Mouse (Mus musculus) cortical plate, adult 2 months (tissue): ENCODE data around the gene Tprgl.

Source experiments
- CTCF ChIP-seq: fragments of 200-500 bp; IDR thresholded peaks from 2 replicates; pipeline ENCODE4 v1.5.1; 2011; ENCODE audit warnings: mild to moderate bottlenecking, control low read depth, low read length; ENCODE audit not compliant: insufficient read depth; ENCODE audit errors: extremely low read depth
- POLR2A ChIP-seq: fragments of 200-500 bp; IDR thresholded peaks from 2 replicates; pipeline ENCODE4 v1.6.1; 2011; ENCODE audit warnings: mild to moderate bottlenecking, low read length, control low read depth; ENCODE audit not compliant: insufficient read depth; ENCODE audit errors: extremely low read depth

DNA sequence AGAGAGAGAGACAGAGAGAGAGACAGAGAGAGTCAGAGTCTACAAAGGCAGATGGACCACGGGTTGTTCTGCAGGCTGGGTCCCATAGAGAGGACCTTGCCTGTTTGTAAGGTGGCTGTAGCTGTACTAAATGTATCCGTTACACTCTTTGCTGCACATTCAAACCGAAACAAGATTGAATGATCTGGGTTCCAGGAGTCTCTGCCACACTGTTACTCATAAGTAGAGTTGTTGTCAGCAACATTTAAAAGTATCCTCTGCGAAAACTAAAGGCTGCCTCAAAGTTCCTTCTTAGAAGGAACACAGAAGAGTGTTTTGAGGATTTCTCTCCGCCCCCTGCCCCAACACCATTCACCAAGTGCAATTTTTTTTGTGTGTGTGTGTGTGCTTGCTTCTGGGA, 23.3 kb downstream of the Tprgl start:
- TF ChIP-seq CTCF (no peak), POLR2A (no peak)
